Mouse (Mus musculus) brain, embryonic 14.5 days (tissue): ENCODE measurements around the gene Tubgcp3.

Experiments
- CTCF ChIP-seq: fragments of 200-500 bp; IDR thresholded peaks from 2 replicates; pipeline ENCODE4 v1.5.1; 2012; ENCODE audit warnings: inconsistent platforms, mild to moderate bottlenecking, moderate library complexity, borderline replicate concordance; ENCODE audit not compliant: insufficient read depth, insufficient read length; ENCODE audit errors: extremely low read depth
- POLR2A ChIP-seq: fragments of 200-500 bp; IDR thresholded peaks from 2 replicates; pipeline ENCODE4 v1.6.1; 2012; ENCODE audit warnings: mild to moderate bottlenecking, inconsistent platforms, borderline replicate concordance; ENCODE audit not compliant: poor library complexity, insufficient read depth, insufficient read length, severe bottlenecking; ENCODE audit errors: extremely low read depth

GRCm38 (mm10) chr8:12638446-12638845 is 33.6 kb downstream of the Tubgcp3 start:
- TF ChIP-seq CTCF (no peak), POLR2A (no peak)
